Mouse (Mus musculus) lung, adult 18-20 months (tissue): Measurements from ENCODE around the gene Scml4.
A peak's percentile ranks its signal among the peaks of the same experiment; 100 is the strongest.

Experiments
- DNase-seq, 2 experiments: peaks; one replicate each; pipeline ENCODE4 v3.0.0; 2022; ENCODE audit warnings: mixed read lengths in 2 of 2

Gene Scml4

DNA sequence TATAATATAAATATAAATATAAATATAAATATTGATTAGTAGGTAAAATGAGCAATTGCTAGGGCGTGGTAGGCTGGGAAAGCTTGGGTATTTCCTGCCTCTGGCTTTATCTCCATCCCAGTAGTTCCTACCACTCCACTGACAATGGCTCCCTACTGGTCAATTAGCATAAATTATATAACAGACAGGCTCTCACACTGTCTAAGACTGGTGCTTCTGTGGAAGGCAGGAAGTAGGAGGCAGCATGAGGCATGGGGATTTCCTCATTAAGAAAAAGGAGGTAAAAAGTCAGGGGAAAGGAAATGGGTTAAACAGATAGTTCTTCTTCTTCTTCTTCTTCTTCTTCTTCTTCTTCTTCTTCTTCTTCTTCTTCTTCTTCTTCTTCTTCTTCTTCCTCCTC, 48.4 kb downstream of the Scml4 start:
- no peak for DNase-seq

DNA sequence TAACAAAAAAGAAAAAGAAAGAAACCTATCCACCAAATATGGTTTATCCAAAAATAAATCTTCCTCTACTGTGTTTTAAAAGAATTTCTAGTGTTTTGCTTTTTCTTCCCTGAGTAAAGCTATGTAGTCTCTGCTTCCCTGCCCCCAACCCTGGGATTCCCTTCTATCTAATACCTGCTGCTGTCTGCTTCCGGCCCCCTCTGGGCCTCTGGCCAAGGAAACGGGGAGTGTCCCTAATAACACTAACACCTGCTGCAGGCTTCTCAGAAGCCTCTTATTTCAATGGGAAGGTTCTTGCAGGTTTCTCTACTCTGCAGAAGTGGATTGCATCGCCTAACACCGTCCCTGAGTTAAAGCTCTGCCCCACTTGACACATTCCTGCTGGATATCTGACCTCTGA, 50.4 kb downstream of the Scml4 start:
- no peak for DNase-seq

DNA sequence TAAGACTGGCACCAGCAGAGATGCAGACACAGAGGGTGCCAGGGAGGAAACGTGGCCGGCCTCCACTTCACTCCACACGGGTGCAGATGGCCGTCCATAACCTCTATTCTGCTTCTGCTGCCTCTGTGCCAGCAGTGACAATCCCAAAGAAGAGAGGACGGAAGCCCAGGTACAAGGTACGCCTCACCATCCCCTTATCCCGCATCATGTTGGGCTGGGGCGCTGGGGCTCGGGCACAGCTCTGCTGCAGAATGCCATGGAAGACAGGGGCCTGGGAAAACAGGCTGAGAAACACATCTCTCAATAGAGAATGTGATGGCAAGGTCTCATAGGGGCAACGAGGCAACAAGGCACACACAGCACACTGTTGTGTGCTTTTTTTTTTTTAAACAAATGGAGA, 51.9 kb downstream of the Scml4 start:
- no peak for DNase-seq

DNA sequence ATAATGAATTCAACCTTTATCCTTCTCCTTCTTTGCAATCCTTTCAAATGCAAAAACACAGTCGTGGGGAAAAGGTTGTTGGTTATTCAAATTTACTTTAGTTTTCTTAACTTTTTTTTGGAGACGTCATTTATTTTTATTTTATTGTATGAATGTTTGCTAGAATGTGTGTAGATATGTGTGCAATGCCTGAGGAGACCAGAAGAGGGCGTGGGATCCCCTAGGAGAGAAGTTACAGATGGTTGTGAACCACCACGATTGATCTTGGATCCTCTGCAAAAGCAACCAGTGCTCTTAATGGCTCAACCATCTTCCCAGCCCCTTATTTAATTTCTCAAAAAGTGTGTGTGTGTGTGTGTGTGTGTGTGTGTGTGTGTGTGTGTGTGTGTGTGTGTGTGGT, 53.0 kb downstream of the Scml4 start:
- DNase-seq = no peak

DNA sequence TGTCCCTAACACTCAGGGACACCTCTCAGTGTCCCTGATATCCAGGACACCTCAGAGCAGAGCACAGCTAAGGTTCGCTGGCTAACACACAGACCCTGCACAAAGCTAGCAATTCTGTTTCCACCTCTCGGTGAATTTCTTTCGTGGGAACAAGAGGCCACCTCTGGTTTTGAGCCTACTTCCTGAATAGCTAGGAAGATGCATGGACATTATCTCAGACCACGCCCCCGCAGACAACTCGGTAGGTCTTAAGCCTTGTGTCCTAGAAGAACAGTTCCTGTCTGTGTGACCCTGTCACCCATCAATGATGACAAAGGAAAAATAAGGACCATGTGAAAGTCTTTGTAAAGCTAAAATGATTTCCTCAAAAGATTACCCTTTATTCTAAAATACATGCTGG, 54.0 kb downstream of the Scml4 start:
- DNase-seq = no peak

DNA sequence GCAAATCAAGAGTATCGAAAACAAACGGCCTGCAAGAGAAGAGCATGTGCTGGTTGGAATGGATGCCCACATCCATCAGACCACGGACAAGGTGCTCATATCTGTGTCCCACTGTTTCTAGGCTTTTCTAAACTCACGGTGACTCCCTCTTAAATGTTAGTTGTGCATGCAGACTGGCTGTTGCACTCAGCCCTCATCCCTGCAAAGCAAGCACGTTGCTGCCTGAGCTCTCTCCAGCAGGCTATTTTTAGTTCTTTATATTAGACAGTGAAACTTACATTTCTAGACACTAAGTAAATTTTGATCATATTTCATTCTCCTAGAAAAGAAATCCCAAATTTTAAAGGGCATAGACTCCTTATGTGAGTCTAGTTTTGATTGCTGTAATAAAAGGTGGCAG, 57.2 kb downstream of the Scml4 start:
- no peak for DNase-seq

DNA sequence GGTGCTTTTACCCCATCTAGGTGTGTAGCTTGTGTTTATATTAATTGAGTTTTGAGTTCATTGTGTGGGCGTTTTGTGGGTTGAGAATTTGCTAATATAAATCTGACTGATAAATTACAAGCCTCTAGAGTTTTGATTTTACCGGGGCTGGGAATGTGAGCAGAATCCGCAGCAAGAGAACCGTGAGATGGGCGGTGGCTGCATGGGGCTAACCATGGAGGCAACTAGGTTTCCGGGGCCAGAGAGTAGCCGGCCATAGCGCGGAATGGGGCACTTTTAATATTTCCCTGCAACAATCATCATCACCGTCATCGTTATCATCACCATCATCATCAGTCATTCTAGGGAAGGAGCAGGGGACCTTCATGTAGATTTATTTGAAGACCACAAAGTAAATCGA, 59.6 kb downstream of the Scml4 start:
- no peak for DNase-seq

DNA sequence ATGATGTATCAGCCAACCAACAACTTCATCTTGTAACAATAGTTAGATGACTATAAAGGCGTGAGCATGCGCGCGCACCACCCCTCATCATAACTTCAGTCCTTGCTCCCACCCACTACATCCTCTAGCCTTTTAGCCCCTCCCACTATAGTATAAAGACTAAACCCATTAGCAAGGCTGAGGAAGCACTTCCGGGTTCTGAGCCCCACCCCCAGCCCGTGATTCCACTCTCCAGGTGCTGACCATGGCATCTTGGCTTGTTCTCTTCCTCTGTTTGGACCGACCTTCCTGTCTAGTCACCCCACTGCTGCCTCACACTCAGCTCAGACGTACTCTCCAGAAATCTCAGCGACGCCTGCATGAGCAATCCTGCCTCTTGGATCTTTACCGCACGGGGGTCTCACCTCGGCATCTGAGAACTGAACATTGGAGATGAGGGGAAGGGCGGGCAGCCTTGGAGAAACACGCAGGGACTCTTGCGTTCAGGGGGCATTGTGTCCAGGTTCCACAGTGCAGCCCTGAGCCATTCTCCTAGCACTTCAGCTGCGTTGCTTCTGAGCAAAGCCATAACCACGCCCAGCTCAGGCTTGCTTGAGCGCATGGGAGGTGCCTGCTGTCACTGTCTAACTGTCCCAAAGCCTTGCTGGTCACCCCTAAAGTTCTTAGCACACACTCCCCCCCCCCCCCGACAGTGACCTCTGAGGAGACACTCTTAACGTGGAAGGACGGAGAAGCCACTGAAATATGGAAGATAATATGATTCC, 65.1 kb downstream of the Scml4 start:
- no peak for DNase-seq

DNA sequence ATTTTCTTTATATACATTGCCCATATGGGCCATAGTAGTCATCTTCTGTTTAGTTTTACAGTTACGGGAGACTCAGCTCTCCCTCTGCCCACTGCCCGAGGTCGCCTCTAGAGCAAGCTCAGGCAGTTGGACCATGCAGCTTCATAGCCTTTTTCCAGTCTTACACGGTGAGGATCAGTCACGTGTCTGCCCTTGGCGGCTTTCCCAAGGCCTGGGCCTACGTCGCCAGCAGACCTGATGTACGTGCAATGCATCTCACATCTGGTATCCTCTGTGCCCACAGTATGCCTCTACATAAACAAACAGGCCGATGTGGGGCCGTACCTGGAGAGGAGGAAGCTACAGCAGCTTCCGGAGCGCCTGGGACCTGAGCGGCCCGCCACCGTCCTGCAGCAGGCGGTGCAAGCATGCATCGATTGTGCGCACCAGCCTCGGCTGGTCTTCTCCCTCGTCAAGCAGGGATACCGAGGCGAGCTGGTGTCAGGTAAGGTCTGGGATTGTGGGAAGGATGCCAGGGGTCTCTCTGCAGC, 70.0 kb downstream of the Scml4 start:
- DNase-seq = no peak

DNA sequence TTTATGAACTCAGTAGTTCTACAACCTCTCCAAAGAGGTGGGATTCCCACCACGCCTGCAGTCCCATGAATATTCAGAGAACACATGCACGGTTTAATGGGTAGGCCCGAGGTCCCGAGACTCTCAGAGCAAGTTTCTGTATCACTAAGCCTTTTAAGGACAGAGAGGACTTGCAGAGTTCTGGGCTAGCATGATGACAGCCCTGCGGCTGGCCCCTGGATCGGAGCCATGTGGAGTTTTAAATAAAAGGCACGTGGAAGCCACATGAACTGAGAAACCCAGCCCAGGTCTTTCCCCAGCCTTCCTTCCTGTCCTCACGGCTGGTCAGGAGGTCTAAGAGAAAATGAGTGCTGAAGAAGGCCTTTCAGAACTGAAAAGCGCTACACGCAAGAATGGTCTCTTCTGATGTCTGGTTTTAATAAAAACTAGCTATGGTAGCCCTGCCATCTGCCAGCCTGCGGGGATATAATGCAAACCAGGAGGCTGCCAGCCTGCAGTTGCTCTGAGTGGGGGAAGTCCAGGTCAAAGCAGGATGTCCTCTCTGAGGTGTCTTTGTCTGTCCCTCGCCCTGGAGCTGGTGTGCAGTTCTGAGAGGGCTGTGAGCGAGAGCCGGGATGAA, 72.8 kb downstream of the Scml4 start:
- no peak for DNase-seq

DNA sequence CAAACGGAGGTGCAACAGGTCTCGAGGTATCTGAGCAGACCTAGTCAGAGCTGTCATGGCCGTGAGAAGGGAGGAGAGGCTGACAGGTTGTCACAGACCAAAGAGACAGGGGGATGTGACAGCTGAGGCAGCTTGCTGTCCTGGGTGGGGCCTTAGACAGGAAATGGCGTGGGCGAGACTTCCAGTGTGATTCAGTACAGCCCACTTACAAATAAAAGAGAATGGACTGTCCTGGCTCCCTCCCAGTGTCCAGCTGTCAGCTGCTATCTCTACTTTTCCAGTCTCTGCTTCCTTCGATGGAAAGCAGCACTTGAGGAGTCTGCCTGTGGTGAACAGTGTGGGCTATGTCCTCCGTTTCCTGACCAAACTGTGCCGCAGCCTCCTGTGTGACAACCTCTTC, 74.5 kb downstream of the Scml4 start:
- peak; percentile 17 to 49 for DNase-seq

DNA sequence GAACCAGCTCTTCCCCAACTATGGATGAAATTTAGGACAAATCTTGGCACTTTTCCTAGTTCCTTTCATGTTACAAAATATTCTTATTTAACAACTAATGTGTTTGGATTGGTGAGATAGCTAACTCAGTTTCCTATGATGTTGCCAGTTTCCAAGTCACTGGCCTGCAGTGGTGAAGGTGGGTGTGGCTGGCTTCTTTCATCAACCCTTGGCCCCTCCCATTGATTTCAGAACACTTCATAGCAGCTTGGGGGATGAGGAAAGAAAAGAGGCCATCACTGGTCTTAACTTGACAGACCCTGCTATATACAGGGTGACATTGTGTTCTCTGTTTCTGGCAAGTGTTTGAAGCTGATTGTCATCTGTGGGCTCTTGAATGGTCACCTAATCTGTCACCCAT, 76.0 kb downstream of the Scml4 start:
- no peak for DNase-seq

DNA sequence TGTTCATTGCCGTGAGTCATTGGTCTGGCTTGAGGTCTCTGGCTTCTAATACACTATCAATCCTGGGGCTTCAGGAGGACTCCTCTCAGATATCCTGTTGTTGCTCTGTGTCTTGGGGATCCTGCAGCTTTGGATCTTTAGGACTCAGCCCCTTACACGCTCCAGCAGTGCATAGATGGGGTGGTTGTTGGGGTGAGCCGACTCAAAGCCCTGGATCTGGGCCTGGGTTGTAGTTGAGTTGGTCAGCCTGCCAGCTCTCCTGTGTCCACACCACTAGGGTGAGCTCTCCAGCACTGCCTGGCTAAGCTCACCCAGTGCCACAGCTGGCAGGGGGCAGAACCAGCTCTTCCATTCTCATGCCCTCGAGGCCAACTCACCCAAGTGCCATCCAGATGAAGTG, 78.2 kb downstream of the Scml4 start:
- DNase-seq = no peak

DNA sequence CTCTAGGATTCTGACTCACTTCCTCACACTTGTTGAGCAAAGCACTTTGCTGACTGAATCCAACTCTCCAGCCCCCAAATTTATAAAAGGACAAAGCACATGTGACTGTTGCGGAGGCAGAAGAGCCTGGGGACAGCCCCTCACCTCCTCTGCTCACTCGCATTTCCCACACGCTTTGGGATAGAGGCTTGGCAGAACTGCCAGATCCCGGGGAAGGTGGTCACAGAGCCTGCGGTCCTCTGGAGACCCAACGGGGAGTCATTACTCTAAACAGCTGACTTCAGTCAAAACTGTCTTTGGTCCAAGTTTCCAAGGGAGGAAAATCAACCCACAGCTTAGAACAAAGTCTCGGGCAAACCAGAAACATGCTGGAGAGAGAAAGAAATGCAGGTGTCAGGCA, 79.5 kb downstream of the Scml4 start:
- no peak for DNase-seq

DNA sequence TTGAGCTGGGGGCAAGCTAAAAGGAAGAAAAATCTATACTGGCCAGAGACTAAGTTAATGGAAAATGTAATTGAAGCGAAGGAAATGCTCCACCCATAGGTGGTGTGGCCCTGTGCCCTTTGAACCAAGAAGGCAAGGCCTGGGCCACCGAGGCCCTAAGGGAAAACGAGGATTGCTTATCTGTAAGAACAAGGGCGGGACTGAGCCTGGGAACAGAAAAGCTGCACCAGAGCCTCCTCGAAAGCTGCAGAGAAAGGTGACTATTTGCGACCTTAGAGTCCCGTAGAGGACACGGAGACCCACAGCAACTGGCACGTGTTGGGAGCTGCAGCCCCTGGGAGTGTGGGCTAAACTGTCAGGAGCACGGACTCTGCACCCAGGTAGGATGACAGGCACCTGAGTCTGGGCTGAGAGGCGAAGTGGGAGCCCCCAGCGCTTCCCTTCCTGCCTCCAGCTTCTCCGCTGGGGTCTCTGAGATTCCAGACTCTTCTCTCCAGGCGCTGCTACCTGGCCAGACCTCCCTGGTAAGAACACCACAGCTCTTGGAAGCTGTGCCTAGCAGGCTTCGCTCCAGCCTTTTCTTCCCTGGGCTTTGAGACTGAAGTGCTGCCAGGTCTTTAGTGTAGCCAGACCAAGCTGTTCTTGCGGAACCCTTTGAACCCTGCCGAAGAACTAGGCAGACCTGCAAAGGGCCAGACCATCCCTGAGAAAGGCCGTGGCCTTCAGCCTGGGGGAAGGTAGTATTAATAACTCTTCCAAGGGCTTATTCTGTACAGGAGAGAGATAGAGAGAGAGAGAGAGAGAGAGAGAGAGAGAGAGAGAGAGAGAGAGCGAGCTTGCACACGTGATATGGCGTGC, 80.3 kb downstream of the Scml4 start:
- DNase-seq = no peak

DNA sequence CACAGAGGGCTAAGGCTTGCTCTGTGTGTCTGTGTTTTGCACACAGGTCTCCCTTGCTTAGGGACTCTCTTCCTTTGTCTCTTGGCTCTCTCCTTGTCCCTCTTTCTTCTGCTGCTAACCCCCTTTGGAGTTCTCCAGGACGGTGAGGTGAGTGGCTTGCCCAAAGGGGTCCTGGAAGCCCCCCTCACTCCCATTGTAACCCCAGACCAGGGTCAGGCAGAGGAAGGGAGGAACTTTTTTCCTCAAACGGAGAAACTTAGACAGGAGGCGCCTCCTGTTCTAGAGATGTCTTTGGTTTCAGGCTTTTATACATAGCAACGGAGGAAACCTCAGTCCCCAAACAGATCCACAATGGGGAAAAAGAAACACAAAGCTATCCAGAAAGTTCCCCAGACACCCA, 81.1 kb downstream of the Scml4 start:
- no peak for DNase-seq

DNA sequence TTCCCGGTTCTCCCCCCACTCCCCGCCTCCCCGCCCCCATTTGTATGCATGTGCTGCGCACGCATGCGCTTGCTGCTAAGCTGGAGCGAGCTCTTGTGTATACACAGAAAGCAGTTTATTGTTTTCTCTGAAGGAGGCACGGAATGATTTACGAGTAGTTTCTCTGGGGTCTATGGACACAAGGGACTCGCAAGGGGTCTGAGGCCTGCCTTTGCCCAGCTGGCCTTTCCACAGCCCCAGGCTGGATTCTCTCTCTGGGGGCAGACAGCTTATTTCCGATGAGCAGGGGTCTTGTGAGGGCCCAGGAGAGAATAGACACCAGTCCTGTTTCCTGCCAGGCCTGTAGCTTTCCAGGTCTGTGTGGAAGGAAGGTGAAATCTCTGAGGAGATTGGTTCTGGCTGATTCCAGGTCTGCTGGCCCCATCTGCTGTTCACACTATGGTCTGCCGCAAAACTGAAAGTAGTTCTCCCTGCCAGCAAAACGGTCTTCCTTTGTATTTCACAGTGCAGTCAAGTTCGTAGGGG, 81.6 kb downstream of the Scml4 start:
- DNase-seq = peak; percentile 30 to 48

DNA sequence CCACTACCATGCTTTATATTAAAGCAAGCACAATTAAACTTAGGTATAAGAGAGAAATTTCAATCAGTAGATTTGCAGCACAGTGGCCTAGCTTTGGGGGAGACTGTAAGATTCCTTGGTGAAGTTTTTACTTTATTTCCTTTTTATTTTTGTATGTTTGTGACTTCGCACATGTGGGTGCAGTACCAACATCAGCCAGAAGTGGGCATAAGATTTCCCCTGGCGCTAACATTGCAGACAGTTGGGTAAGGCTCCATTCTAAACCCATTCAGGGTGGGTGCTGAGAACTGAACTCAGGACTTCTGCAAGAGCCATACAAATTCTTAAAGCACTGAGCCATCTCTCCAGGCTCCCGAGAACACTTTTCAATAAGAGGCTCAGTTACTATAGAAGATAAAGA, 82.1 kb downstream of the Scml4 start:
- no peak for DNase-seq

DNA sequence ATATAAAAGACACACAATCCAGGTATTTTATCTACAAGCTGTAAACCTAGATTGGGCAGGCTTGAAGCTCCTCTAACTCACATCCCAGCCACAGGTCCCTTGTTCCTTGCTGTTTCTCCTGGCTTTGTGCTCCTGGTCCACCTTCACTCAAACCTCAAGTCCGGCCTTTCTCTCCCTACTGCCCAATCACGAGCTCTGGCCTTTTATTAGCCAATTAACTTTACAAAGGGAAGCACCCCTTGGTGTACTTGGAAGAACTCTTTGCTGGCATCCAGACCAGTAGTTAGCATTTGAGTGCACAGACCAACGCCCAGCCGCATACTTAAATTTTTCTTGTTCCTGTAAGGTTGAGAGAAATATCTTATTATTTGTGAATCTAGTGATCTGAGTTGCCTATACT, 85.1 kb downstream of the Scml4 start:
- DNase-seq = no peak

DNA sequence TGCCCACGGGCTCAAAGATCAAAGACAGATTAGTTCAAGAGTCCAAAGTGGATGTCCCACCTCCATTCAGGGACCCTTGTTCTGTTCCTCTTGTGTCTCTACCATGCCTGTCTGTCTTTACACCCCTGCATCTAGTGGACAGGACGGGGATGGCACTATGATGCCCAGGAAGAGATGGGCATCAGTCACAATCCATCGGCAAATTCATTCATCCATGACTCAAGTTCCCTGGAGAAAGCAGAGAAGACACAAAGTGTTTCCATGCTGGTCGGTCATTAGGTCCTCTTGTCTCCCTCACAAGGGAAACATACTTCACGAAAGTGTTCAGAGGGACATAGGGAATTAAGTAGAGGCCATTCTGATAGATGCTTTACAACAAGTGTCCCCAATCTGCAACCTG, 87.2 kb downstream of the Scml4 start:
- DNase-seq = no peak

DNA sequence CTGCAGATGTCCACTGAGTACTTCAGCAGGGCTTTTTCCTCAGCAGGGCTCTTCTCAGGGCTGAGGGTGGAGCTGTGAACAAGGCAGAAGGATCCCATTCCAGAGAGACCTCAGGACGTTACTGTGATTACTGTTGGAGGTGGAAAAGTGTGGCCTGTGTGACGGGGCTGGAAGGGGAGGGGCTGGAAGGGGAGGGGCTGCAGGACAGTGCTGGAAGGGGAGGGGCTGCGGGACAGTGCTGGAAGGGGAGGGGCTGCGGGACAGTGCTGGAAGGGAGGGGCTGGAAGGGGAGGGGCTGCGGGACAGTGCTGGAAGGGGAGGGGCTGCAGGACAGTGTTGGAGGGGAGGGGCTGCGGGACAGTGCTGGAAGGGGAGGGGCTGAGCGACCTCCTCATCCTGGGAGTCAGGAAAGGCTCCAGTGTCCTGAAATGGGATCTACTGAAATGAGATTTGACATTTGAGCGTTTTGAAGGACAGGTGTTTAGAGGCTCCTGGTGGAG, 90.1 kb downstream of the Scml4 start:
- DNase-seq = peak in 1 of 2 experiments; percentile 18

DNA sequence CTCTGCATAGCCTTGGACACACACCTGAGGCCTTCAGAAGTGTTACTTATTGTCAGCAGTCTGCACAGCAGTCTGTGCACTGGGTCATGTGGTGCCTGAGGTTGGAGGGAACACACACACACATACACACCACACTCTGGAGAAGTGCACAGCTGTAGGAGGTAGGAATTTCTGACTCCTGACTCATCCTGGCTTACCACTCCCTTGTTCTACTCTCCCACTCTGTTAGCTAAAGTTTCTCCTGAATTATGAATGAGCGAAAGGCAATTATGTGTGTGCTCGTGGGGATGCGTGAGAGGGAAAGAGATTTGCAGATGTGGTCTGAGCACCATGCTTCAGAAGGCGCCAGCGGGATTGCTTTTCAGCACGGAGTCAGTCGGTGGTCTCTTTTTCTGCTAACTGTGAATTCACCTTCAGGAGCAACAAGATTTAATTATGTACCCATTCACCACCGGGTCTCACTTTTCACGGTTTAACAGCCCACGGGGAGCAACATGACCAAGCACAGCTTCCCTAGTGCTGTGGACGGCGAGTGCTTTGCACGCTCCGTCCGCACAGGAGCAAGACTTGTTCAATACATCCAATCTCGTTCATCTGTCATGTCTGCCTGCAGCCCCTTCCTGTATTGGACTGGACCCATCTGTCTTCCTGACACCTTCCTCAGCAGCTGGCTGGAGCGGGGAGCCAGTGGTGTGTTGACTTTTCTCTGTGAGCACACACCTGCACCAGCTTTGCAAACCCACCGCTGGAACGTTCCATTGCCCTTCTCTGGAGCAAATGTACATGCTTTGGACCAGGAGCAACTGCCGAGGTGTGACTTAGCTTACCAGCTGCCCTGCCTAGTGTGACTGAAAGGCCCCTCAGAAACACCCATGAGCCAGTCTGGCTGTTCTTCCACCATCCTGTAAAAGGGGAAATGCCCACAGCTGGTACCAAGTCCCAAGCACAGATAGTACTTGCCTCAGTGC, 91.2 kb downstream of the Scml4 start:
- no peak for DNase-seq
